Mouse (Mus musculus) CH12.LX (cell line): ENCODE data around the gene Smpd3. TPM values are rescaled to one million over a fixed set of nuclear protein-coding genes. Genes with fewer than 3 reads are reported as not detected.

Experiments
- DNase-seq: peaks from one replicate; pipeline ENCODE4 v3.0.0-alpha.2; 2013; ENCODE audit errors: extremely low read depth
- H3K27ac ChIP-seq: 2 replicates; pipeline ENCODE4 v1.5.1; 2012; ENCODE audit warnings: low read depth, mild to moderate bottlenecking, control low read depth, moderate library complexity; ENCODE audit not compliant: insufficient read depth
- H3K27me3 ChIP-seq: replicated peaks from 2 replicates; pipeline ENCODE3; 2012; ENCODE audit warnings: inconsistent platforms
- H3K36me3 ChIP-seq, 2 experiments: replicated peaks in 1 of 2; 2 replicates each; pipeline versions ENCODE3 to v1.6.1; 2012; ENCODE audit warnings: inconsistent platforms in 1 of 2, low read length in 1 of 2, mild to moderate bottlenecking in 1 of 2, mixed read lengths in 1 of 2, moderate library complexity in 1 of 2; ENCODE audit not compliant: control insufficient read depth in 1 of 2, insufficient read depth in 1 of 2
- H3K4me1 ChIP-seq, 2 experiments: 2 replicates each; pipeline ENCODE4 v1.6.1; 2012; ENCODE audit warnings: inconsistent platforms in 1 of 2, moderate library complexity in 1 of 2; ENCODE audit not compliant: insufficient read depth in 2 of 2, control insufficient read depth in 1 of 2
- H3K4me2 ChIP-seq: 2 replicates; pipeline ENCODE4 v1.6.1; 2012; ENCODE audit warnings: low read depth, mild to moderate bottlenecking, control low read depth; ENCODE audit not compliant: poor library complexity, insufficient read depth, severe bottlenecking
- H3K4me3 ChIP-seq, 3 experiments: fragments of 150-350 bp in 1 of 3; sonication (generic) in 1 of 3; replicated peaks in 1 of 3; 2 replicates each; pipeline versions ENCODE3 to v1.5.1; 2011 to 2012; ENCODE audit warnings: low read depth in 2 of 3, low read length in 2 of 3, mild to moderate bottlenecking in 2 of 3, moderate library complexity in 2 of 3, control low read depth in 1 of 3, improper control_type of control experiment in 1 of 3, inconsistent platforms in 1 of 3, mixed read lengths in 1 of 3; ENCODE audit not compliant: poor library complexity in 1 of 3
- H3K79me2 ChIP-seq: replicated peaks from 2 replicates; pipeline ENCODE4 v1.6.1; 2012; ENCODE audit warnings: mild to moderate bottlenecking, moderate library complexity; ENCODE audit not compliant: control insufficient read depth, poor library complexity, insufficient read depth, severe bottlenecking; ENCODE audit errors: extremely low read depth
- H3K9ac ChIP-seq: 2 replicates; pipeline ENCODE4 v1.6.1; 2012; ENCODE audit warnings: low read depth, mild to moderate bottlenecking, control low read depth, moderate library complexity; ENCODE audit not compliant: insufficient read depth
- H3K9me3 ChIP-seq: replicated peaks from 2 replicates; pipeline ENCODE3; 2012; ENCODE audit warnings: low read length, inconsistent platforms, mixed read lengths
- E2F4 ChIP-seq: IDR thresholded peaks from 2 replicates; pipeline ENCODE4 v1.6.1; 2011; ENCODE audit warnings: low read depth, low read length, improper control_type of control experiment; ENCODE audit not compliant: insufficient replicate concordance
- EP300 ChIP-seq: IDR thresholded peaks from 2 replicates; pipeline ENCODE4 v1.6.1; 2011; ENCODE audit warnings: low read length, improper control_type of control experiment
- ETS1 ChIP-seq: conservative IDR thresholded peaks from 2 replicates; pipeline ENCODE4 v1.6.1; 2012; ENCODE audit warnings: low read depth, mild to moderate bottlenecking, inconsistent platforms, low read length, improper control_type of control experiment, moderate library complexity
- GABPA ChIP-seq: IDR thresholded peaks from 2 replicates; pipeline ENCODE4 v1.6.1; 2012; ENCODE audit warnings: low read depth, low read length, improper control_type of control experiment, inconsistent platforms; ENCODE audit not compliant: insufficient replicate concordance
- HCFC1 ChIP-seq: IDR thresholded peaks from 2 replicates; pipeline ENCODE4 v1.6.1; 2012; ENCODE audit warnings: low read depth, mild to moderate bottlenecking, inconsistent platforms, low read length, improper control_type of control experiment
- JUND ChIP-seq: conservative IDR thresholded peaks from 2 replicates; pipeline ENCODE4 v1.6.1; 2011; ENCODE audit warnings: low read depth, low read length, improper control_type of control experiment
- MAFK ChIP-seq: IDR thresholded peaks from 2 replicates; pipeline ENCODE4 v1.6.1; 2011; ENCODE audit warnings: low read length, improper control_type of control experiment; ENCODE audit not compliant: insufficient replicate concordance
- MAX ChIP-seq: IDR thresholded peaks from 2 replicates; pipeline ENCODE4 v1.6.1; 2011; ENCODE audit warnings: low read length, improper control_type of control experiment
- MEF2A ChIP-seq: IDR thresholded peaks from 2 replicates; pipeline ENCODE4 v1.6.1; 2014; ENCODE audit warnings: low read depth, mild to moderate bottlenecking, inconsistent platforms, low read length, improper control_type of control experiment, borderline replicate concordance
- NELFE ChIP-seq: IDR thresholded peaks from 2 replicates; pipeline ENCODE4 v1.6.1; 2011; ENCODE audit warnings: low read depth, low read length, improper control_type of control experiment
- NRF1 ChIP-seq: IDR thresholded peaks from 2 replicates; pipeline ENCODE4 v1.6.1; 2014; ENCODE audit warnings: low read depth, mild to moderate bottlenecking, inconsistent platforms, low read length, improper control_type of control experiment, moderate library complexity
- PAX5 ChIP-seq: IDR thresholded peaks from 2 replicates; pipeline ENCODE4 v1.6.1; 2012; ENCODE audit warnings: low read length, inconsistent platforms, mixed read lengths
- POLR2AphosphoS2 ChIP-seq: IDR thresholded peaks from 2 replicates; pipeline ENCODE4 v1.6.1; 2011; ENCODE audit warnings: low read depth, low read length, improper control_type of control experiment
- RAD21 ChIP-seq: IDR thresholded peaks from 2 replicates; pipeline ENCODE4 v1.6.1; 2011; ENCODE audit warnings: low read depth, mild to moderate bottlenecking, low read length, improper control_type of control experiment, moderate library complexity
- RCOR1 ChIP-seq: conservative IDR thresholded peaks from 2 replicates; pipeline ENCODE4 v1.6.1; 2012; ENCODE audit warnings: low read depth, mild to moderate bottlenecking, inconsistent platforms, low read length, improper control_type of control experiment
- SMC3 ChIP-seq: IDR thresholded peaks from 2 replicates; pipeline ENCODE4 v1.6.1; 2011; ENCODE audit warnings: low read depth, low read length, improper control_type of control experiment
- TBP ChIP-seq: conservative IDR thresholded peaks from 2 replicates; pipeline ENCODE4 v1.6.1; 2011; ENCODE audit warnings: low read depth, low read length, improper control_type of control experiment
- UBTF ChIP-seq: IDR thresholded peaks from 2 replicates; pipeline ENCODE4 v1.6.1; 2012; ENCODE audit warnings: low read depth, mild to moderate bottlenecking, inconsistent platforms, low read length, improper control_type of control experiment, moderate library complexity
- USF1 ChIP-seq: IDR thresholded peaks from 2 replicates; pipeline ENCODE4 v1.6.1; 2014; ENCODE audit warnings: low read depth, mild to moderate bottlenecking, inconsistent platforms, low read length, improper control_type of control experiment
- USF2 ChIP-seq: conservative IDR thresholded peaks from 2 replicates; pipeline ENCODE4 v1.6.1; 2011; ENCODE audit warnings: low read depth, low read length, improper control_type of control experiment
- ZC3H11A ChIP-seq: IDR thresholded peaks from 2 replicates; pipeline ENCODE4 v1.6.1; 2012; ENCODE audit warnings: low read depth, mild to moderate bottlenecking, inconsistent platforms, low read length, improper control_type of control experiment
- ZKSCAN1 ChIP-seq: IDR thresholded peaks from 2 replicates; pipeline ENCODE4 v1.6.1; 2012; ENCODE audit warnings: low read depth, inconsistent platforms, low read length, improper control_type of control experiment, borderline replicate concordance
- ZNF384 ChIP-seq: IDR thresholded peaks from 2 replicates; pipeline ENCODE4 v1.6.1; 2012; ENCODE audit warnings: low read depth, low read length, improper control_type of control experiment, inconsistent platforms
- dilution Hi-C: fragments of 300-500 bp; cut with MboI; formaldehyde crosslinking; loops from 2 replicates; pipeline ENCODE4 v1.14.3; 2020; ENCODE audit warnings: low sequenced_read_pairs; ENCODE audit not compliant: extremely low pct_unique_long_range_greater_than_20kb, extremely low pct_ligation_motif_present
- in situ Hi-C: fragments of 300-500 bp; cut with MboI; formaldehyde crosslinking; loops from 3 replicates; pipeline ENCODE4 v1.14.3; 2019; ENCODE audit warnings: low sequenced_read_pairs, low pct_ligation_motif_present, low pct_unique_long_range_greater_than_20kb, mixed read lengths
- polyA plus RNA-seq: library from polyadenylated mRNA; unstranded; fragments of >175 nt; gene quantifications from 2 replicates; pipeline ENCODE4 v1.2.1, GENCODE M21; 2012; ENCODE audit warnings: low read depth; ENCODE audit not compliant: insufficient read length
- total RNA-seq, 2 experiments: library from RNA; depleted of rRNA; stranded (reverse); fragments of 300-350 nt in 1 of 2; fragments of >200 nt in 1 of 2; gene quantifications; 2 replicates each; pipeline ENCODE4 v1.2.3; 2012 to 2014

Smpd3 gene
- total and polyA plus RNA-seq, 3 experiments = 0.16 to 0.25 (median 0.19) TPM

DNA sequence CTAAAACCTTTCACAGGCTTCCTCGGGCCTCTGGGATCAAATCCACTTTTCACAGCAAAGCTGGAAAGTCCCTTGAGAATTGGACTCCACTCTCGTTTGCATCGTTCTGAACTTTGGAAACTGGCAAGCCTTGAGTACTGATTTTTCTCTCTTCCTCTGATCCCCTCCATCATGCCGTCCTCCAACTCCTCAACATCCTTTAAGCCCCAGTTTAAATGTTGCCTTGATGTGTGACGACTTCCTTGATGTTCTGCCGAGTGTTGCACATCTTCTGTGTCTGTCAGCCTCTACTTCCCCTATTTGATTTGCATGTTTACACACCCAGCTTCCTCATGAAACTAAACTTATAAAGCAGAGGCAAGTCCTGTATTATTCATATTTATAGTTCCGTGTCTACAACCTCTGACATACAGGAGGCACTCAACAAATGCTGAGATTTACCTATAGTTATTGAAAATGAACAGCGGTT is 987 bp upstream of the Smpd3 start (continued):
- peak; percentile 80; the same call in 1 of the 2 replicates for TF ChIP-seq TBP
- 0 out of 2 replicates have a peak, but pooled peaks have one; percentile 8 for TF ChIP-seq NRF1
- no peak for TF ChIP-seq MEF2A
- TF ChIP-seq GABPA = no peak
- TF ChIP-seq ZKSCAN1 = no peak
- no peak for TF ChIP-seq SMC3
- TF ChIP-seq USF2 = no peak
- TF ChIP-seq EP300 = peak; percentile 69
- no peak for TF ChIP-seq ZNF384

- Histone ChIP-seq H3K4me2 (no peak overlapping the region), H3K4me1 (peaks cover 7 to 28% of the 10 kb centered on the region in 2 experiments; a peak in 3 of 4 replicates), H3K27me3 (peaks cover 32% of the 10 kb centered on the region), H3K27ac (no peak overlapping the region), H3K4me3 (no peak overlapping the region), H3K79me2 (no peaks in the 10 kb centered on the region), H3K9ac (no peak overlapping the region), H3K36me3 (no peaks in the 10 kb centered on the region), H3K9me3 (no peaks in the 10 kb centered on the region)
- in situ Hi-C loops = no loop called here
- DNase-seq = no peak
- dilution Hi-C loops = no loop called here
- no peak for TF ChIP-seq SMC3
- TF ChIP-seq RAD21 = no peak
- no peak for TF ChIP-seq USF2
- no peak for TF ChIP-seq USF1
- no peak for TF ChIP-seq RCOR1
- TF ChIP-seq MAX = no peak
- TF ChIP-seq MAFK = no peak
- no peak for TF ChIP-seq ZC3H11A
- no peak for TF ChIP-seq PAX5
- TF ChIP-seq ETS1 = no peak
- TF ChIP-seq POLR2AphosphoS2 = no peak
- no peak for TF ChIP-seq JUND
- no peak for TF ChIP-seq HCFC1
- no peak for TF ChIP-seq E2F4
- no peak for TF ChIP-seq EP300
- TF ChIP-seq NELFE = no peak
- TF ChIP-seq UBTF = no peak
Observed at GRCm38 (mm10) chr8:106336561-106336960, 1.2 kb downstream of the Smpd3 start.
